Mouse (Mus musculus): Measurements from ENCODE around the gene Idnk.

The Idnk gene

DNA sequence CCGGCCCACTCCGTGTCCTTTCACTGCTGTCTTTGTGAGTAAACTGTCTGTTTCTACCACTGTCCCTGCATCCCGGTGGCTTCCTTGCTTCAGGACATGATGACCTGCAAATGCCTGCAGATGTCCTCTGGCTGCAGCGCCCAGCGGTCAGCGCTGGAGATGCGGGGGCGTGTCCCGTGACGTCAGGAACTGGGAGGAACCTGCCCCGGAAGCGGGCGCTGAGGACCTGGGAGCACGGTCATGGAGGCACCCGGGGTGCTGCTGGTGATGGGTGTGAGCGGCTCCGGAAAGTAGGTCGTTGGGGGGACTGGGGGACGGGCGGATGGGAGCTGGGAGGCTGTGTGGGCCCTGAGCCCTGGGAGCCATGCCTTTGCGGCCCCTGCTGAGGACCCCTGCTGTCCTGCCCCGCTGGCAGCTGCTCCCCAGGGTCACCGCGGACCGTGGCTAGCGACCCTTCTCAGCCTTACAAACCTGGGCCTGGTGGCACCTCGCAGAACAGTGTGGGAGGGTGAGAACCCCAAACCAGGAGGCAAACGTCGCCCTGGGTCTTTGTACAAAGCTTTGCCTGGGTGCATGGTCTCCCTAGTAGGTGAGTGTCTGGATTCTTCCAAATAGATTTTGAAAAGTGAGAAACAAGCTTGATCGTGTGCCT lies at the start of gene Idnk:
Gene Idnk (plus strand): TSS at position 203 of the 652 bp plus-strand sequence.
- in situ Hi-C loops (cut with MboI; ENCODE audit: low sequenced_read_pairs), result loop anchor here (25.0 kb wide), 1 partner anchor 230 kb away; the partner anchor contains the start of gene 2210016F16Rik

DNA sequence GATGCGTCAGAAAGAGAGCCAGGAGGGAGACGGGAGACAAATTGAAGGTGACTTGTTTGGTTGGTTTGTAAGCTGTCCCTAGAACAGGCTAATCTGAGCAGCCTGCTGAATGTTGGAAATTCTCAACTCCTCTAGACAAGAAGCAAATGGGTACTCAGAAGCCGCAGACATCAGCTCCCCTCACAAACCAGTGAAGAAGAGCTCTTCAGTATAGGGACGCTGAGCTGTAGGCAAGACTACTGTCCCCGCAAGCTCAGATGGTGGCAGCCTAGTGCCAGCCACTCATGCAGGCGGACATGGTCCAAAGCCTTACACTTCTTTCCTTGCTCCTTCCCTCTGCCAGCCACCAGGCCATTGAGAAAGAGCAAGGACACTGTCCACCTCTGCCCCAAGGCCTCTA lies 46.1 kb upstream of the Idnk start:
- in situ Hi-C loops (cut with MboI; ENCODE audit: low sequenced_read_pairs), result no loop called here

GRCm38 (mm10) chr13:58112191-58112590 lies 45.3 kb upstream of the Idnk start:
- in situ Hi-C loops (cut with MboI; ENCODE audit: low sequenced_read_pairs), result no loop called here

- in situ Hi-C loops (cut with MboI; ENCODE audit: low sequenced_read_pairs), result no loop called here
These were observed 44.8 kb upstream of the Idnk start for GRCm38 (mm10) chr13:58112601-58113041.

DNA sequence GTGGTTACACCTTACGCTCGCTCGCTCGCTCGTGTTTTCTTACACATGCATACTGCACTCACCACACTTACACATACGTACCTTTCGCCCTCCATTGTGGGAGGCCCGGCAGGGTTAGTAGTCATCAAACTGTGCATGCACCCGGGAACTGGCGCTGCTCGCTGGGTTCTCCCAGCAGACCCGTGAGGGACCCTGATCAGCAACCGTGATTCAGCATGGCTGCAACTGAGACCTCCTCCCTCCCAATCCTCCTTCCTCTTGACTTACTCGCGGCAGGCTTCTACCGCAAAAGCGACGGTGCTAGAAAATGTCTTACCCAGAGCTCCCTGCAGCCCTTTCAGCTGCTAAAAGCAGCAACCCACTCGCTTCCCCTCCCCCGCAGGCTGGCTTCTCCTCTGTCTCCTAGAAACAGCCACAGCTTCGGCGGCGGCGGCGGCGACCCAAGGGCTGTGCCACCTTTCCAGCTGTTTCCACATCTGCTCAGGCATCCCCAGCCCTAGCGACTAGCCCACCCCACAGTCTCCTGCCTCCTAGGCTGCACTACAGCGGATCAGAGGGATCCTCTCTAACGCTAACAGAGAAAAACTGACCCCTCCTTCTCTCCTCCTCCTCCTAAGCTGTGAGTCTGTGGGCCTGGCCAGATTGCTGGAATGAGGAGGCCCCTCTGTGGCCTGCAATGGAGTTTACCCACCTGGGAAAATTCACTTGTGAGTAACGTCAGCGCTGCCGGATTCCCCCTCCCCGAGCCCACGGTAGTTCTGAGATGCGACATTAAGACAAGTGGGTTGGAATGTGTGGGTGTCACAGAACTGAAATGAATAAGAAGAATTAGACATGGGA lies 44.2 kb upstream of the Idnk start, which contains the start of gene Klhl3:
Gene Klhl3 (minus strand): TSS at position 532 of the 840 bp plus-strand sequence.
- in situ Hi-C loops (cut with MboI; ENCODE audit: low sequenced_read_pairs), result no loop called here

DNA sequence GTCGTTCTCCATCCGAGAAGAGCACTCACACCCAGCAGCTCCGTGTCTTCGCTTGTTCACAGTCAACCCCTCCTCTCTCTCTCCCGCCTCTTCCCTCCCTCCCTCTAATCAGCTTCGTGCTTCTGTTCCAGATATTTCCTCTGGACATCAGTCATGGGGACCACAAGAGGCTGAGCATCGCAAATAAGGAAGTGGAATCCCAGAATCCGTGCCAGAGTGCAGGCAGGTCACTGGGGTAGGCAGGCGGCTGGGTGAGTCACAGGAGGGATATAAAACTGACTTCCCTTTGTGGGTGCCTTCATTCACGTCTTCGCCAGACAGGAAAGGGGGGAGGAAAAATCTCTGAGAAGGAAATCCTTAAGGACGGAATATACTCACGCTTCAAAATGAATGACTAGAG lies 42.2 kb upstream of the Idnk start:
- in situ Hi-C loops (cut with MboI; ENCODE audit: low sequenced_read_pairs), result no loop called here

DNA sequence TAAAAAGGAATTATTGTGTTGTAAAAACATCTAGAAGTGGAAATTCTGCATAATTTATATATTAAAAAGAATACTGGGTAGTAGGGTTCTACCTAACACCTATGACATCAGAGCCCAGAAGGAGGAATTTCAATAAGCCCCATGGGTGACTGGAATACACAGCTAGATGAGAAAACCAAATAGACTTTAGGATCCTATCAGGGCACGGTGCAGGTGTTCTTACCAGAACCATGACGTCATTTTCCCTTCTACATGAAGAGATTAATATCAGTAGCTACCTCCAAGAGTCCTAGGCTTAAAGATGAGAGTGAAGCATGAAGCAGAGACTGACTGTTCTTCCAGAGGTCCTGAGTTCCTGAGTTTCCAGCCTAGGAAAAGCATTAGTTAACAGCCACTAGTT lies 40.6 kb upstream of the Idnk start:
- in situ Hi-C loops (cut with MboI; ENCODE audit: low sequenced_read_pairs), result no loop called here

GRCm38 (mm10) chr13:58117318-58118017 lies 40.0 kb upstream of the Idnk start:
- in situ Hi-C loops (cut with MboI; ENCODE audit: low sequenced_read_pairs), result no loop called here

- in situ Hi-C loops (cut with MboI; ENCODE audit: low sequenced_read_pairs), result no loop called here
These were observed 34.6 kb upstream of the Idnk start for GRCm38 (mm10) chr13:58122786-58123297.

- in situ Hi-C loops (cut with MboI; ENCODE audit: low sequenced_read_pairs), result no loop called here
These were observed 34.1 kb upstream of the Idnk start for GRCm38 (mm10) chr13:58123381-58123780.

DNA sequence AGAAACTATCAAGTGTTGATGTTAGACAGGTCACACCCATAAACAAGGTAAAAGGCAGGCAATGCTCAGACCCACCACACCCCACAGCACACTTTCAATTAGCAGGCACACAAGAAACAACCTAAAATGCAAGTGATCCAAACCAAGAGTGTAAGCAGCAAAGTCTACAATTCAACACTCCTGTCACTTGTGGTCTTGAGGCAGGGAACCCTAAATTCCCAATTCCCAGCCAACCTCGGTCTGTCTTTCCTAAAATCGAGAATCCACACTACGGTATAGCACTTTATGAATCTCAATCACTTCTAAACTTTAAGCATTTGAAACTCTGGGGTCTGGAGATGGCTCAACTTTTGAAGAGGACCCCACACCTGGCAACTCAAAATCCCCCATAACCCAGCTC lies 33.2 kb upstream of the Idnk start:
- in situ Hi-C loops (cut with MboI; ENCODE audit: low sequenced_read_pairs), result no loop called here

DNA sequence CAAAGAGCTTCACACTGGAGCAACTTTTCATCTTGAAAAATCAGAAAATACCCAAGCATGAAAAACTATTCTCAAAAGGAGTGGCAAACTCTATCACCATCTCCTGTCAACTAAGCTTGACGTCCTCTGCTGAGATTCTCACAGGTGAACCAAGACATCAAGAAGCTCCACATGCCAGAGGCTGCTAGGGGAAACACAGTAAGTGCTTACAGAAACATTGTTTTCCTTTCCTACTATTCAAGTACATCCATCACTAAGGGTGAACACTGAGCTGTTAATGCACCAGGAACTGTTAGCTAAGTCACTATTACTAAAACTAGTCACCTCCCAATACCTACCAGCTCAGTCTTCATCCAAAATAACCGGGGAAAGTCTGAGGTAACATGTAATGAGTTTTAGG lies 32.5 kb upstream of the Idnk start:
- in situ Hi-C loops (cut with MboI; ENCODE audit: low sequenced_read_pairs), result no loop called here

DNA sequence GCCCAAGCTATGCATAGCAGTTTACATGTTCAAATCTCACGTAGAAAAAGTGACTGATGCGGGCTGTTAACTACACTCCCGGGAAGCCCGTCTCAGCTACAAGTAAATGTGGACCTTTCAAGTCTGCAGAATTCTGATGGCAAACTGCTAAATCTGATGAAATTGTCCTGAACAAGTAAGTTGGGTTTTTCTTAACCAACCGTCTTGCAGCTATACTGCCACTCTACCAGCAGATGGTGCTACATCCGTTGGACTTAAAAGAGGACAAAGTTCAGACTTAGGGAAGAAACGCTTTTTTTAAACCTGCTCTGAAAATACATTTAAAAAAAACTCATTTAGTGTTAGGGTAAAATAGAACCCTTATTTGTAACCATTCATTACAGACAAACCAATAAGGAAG lies 31.3 kb upstream of the Idnk start:
- in situ Hi-C loops (cut with MboI; ENCODE audit: low sequenced_read_pairs), result no loop called here

- in situ Hi-C loops (cut with MboI; ENCODE audit: low sequenced_read_pairs), result no loop called here
These were observed 30.3 kb upstream of the Idnk start for GRCm38 (mm10) chr13:58126862-58127765.

DNA sequence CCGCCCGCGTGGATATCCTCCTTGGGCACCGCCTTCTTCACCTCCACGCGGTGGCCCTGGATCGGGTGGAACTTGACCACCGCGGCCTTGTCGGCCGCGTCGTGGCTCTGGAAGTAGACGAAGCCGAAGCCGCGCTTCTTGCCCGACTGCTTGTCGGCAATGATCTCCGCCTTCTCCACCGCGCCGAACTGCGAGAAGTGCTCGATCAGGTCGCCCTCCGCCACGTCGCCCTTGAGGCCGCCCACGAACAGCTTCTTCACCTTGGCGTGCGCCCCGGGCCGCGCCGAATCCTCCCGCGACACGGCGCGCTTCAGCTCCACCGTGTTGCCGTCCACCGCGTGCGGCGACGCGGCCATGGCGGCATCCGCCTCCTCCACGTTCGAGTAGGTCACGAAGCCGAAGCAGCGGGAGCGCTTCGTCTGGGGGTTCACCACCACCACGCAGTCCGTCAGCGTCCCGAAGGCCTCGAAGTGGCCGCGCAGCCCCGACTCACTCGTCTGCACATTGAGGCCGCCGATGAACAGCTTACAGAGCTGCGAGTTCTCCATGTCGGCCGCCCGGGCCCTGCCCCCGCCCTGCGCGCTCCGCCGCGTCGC lies 29.6 kb upstream of the Idnk start:
- in situ Hi-C loops (cut with MboI; ENCODE audit: low sequenced_read_pairs), result no loop called here

DNA sequence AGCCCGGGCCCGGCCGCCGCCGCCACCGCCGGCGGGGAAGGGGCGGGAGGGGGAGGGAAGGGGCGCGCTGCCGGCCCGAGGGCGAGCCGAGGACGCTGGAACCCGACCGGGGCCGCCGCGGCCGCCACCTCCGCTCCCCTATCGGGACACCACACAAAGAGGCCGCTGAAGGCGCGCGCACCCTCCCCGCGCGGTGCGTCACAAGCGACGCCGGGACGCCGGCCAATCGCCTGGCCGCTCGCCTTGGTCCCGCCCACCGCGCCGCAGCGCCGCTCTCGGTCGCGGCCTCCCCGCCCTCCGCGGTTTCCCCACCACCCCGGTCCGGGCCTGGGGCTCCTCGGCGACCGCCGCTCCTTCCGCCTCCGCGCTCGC lies 29.1 kb upstream of the Idnk start, which contains the start of gene Hnrnpa0:
Gene Hnrnpa0 (minus strand): TSS at position 161 of the 372 bp plus-strand sequence.
- in situ Hi-C loops (cut with MboI; ENCODE audit: low sequenced_read_pairs), result no loop called here

- in situ Hi-C loops (cut with MboI; ENCODE audit: low sequenced_read_pairs), result no loop called here
These were observed 28.4 kb upstream of the Idnk start for GRCm38 (mm10) chr13:58128768-58129671.

DNA sequence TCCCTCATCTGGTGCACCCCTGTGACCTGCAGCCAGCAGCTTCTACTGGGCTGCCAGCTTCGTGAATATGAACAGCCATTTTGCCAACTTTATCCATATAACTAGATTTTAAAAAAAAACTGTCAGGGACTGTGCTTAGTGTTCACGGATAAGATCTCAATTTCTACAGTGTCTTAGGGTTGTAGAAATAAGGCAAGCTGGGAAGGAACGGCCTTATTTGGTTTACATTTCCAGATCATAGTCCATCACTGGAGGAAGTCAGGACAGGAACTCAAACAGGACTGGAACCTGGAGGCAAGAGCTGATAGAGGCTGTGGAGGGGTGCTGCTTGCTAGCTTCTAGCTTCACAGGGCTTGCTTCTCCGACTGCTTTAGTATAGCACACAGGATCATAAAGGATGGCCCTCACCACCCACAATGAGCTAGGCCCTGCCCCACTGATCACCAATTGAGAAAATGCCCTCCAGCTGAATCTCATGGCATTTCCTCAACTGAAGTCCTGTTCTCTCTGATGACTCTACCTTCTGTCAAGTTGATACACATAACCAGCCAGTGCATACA lies 27.7 kb upstream of the Idnk start:
- in situ Hi-C loops (cut with MboI; ENCODE audit: low sequenced_read_pairs), result no loop called here
